Mouse (Mus musculus) C2C12 (cell line): ENCODE measurements around the gene Coa5.

Source experiments
- CEBPB ChIP-seq: IDR thresholded peaks from one replicate; pipeline ENCODE4 v1.6.1; 2011; ENCODE audit warnings: low read depth, mild to moderate bottlenecking, control low read depth, moderate library complexity
- CTCF ChIP-seq: IDR thresholded peaks from one replicate; pipeline ENCODE4 v1.5.1; 2011; ENCODE audit not compliant: control insufficient read depth, insufficient read depth, insufficient read length
- MYOD1 ChIP-seq: IDR thresholded peaks from one replicate; pipeline ENCODE4 v1.6.1; 2011; ENCODE audit warnings: low read depth; ENCODE audit not compliant: control insufficient read depth, insufficient read length
- USF1 ChIP-seq: IDR thresholded peaks from one replicate; pipeline ENCODE4 v1.6.1; 2011; ENCODE audit warnings: low read depth, mild to moderate bottlenecking, control low read depth, moderate library complexity

GRCm38 (mm10) chr1:37473251-37473650, 43.3 kb upstream of the Coa5 start:
- TF ChIP-seq CTCF (no peak), MYOD1 (no peak), USF1 (no peak), CEBPB (no peak)
